Mouse (Mus musculus) bone marrow, adult 2 months (tissue): ENCODE data around the gene Primpol. TPM values are rescaled to one million over a fixed set of nuclear protein-coding genes. Genes with fewer than 3 reads are reported as not detected.

Source experiments
- H3K27ac ChIP-seq: fragments of 200-500 bp; 2 replicates; pipeline ENCODE4 v1.5.1; 2012; ENCODE audit warnings: low read depth, mild to moderate bottlenecking, control low read depth, inconsistent platforms, low read length; ENCODE audit not compliant: control insufficient read depth, poor library complexity, insufficient read depth
- H3K4me1 ChIP-seq: fragments of 200-500 bp; 2 replicates; pipeline ENCODE4 v1.6.1; 2011; ENCODE audit warnings: low read length; ENCODE audit not compliant: control insufficient read depth, insufficient read depth
- H3K4me3 ChIP-seq: fragments of 200-500 bp; replicated peaks from 2 replicates; pipeline ENCODE3; 2011; ENCODE audit warnings: mild to moderate bottlenecking, low read depth, low read length, control low read depth; ENCODE audit not compliant: control insufficient read depth
- CTCF ChIP-seq: fragments of 200-500 bp; IDR thresholded peaks from 2 replicates; pipeline ENCODE4 v1.5.1; 2011; ENCODE audit warnings: low read length, control low read depth; ENCODE audit not compliant: control insufficient read depth, insufficient read depth
- POLR2A ChIP-seq: fragments of 200-500 bp; IDR thresholded peaks from 2 replicates; pipeline ENCODE4 v1.6.1; 2011; ENCODE audit warnings: low read depth, mild to moderate bottlenecking, control low read depth, low read length, borderline replicate concordance; ENCODE audit not compliant: control insufficient read depth
- WGBS: fragments of 180-500 bp; shearing (Covaris S2); methylation state at CpG from one replicate; pipeline ENCODE4 v1.1.7; 2018; 5-methylcytosine and 5-hydroxymethylcytosine counted together
- polyA plus RNA-seq: library from polyadenylated mRNA; stranded (reverse); fragments of >200 nt; gene quantifications from 2 replicates; pipeline ENCODE4 v1.2.4, GENCODE M21; 2011; ENCODE audit warnings: low replicate concordance; ENCODE audit not compliant: missing spikeins, insufficient read depth, insufficient read length

Primpol gene
- polyA plus RNA-seq, 1 experiment, result 10.7 TPM

DNA sequence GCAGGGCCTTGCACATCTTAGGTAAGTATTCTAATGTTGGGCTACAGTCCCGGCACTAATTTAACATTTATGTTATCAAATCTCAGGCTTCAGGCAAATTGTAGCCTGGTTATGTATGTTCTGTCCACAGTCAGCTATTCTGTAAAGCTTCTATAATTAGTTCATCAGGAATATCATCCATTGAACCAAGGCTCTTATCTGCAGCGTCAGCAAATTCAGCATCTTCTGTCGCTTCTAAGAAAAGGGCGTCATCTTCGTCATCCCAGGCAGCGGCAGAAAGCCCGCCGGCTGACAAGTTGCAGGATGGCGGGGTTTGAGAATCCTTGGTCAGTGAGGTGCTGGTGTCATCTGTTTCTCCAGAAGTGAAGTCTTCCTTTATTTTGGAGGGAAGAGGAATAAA lies 38.2 kb downstream of the Primpol start:
- TF ChIP-seq POLR2A, result no peak
- TF ChIP-seq CTCF, result no peak
- 93% methylated on average over 9 of the region's 9 CpGs for WGBS
- Histone ChIP-seq H3K27ac (no peak overlapping the region), H3K4me3 (no peak overlapping the region), H3K4me1 (peaks cover 4% of the 10 kb centered on the region)

DNA sequence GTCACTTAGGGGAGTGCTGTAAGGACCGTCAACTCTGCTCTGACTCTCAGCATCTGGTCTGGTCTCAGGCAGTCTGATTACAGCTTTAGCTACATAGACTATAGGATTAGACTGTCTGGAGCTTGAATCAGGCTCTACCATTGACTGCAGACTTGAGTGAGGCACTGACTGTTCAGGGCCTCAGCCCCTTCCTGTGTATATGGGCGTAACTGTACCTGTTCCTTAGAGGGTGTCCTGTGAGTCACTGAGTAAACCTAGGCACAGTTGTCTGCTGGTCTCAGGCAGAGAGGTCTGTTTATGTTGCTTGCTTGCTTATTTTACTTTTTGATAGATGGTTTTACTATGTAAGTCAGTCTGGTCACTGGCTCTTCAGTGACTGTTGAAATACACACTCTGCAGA lies 43.0 kb downstream of the Primpol start:
- Histone ChIP-seq H3K27ac (no peak overlapping the region), H3K4me1 (peaks cover 4% of the 10 kb centered on the region), H3K4me3 (no peak overlapping the region)
- no peak for TF ChIP-seq POLR2A
- no peak for TF ChIP-seq CTCF
- 88% methylated on average over 2 of the region's 2 CpGs for WGBS

DNA sequence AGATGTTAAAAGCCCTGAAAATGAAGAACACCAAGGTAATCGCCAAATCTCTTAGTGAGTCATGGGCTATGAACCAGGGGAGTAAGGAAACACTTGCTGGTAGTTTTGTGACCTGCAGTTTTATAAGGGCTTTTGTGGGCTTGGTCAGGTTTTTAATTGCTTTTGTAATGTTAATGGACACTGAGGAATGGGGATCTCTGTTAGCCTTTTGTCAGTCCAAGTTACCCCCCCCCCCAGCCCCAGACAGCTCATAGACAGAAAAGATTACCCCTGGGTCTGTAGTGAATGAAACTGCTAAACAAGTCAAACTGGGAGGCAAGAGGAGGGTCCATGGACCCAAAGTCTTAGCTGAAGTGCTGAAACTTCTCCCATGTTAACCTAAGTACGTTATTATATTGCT lies 43.6 kb downstream of the Primpol start:
- TF ChIP-seq CTCF (no peak), POLR2A (no peak)
- Histone ChIP-seq H3K27ac (no peak overlapping the region), H3K4me3 (no peak overlapping the region), H3K4me1 (peaks cover 4% of the 10 kb centered on the region)
- 90% methylated on average over 2 of the region's 2 CpGs for WGBS

DNA sequence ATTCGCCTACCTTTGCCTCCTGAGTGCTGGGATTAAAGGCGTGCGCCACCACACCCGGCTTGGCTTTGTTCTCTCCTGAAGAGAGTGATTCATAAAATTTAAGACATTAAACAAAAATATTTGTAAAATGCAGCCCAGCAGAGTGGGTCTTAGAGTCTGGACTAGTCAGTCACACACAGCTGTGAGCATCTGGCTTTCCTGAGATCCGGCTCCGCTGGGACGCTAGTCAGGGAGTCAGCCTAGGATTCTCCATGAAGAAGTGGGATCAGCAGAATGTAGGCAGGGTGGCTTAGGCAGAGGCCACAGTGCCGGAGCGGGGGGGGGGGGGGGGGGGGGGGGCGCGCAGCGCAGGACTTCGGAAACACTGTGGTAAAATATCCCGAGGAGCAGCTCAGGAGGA lies 46.3 kb downstream of the Primpol start:
- Histone ChIP-seq H3K4me3 (no peak overlapping the region), H3K27ac (no peak overlapping the region), H3K4me1 (peaks cover under 1% of the 10 kb centered on the region)
- 94% methylated on average over 10 of the region's 14 CpGs for WGBS
- no peak for TF ChIP-seq POLR2A
- no peak for TF ChIP-seq CTCF

DNA sequence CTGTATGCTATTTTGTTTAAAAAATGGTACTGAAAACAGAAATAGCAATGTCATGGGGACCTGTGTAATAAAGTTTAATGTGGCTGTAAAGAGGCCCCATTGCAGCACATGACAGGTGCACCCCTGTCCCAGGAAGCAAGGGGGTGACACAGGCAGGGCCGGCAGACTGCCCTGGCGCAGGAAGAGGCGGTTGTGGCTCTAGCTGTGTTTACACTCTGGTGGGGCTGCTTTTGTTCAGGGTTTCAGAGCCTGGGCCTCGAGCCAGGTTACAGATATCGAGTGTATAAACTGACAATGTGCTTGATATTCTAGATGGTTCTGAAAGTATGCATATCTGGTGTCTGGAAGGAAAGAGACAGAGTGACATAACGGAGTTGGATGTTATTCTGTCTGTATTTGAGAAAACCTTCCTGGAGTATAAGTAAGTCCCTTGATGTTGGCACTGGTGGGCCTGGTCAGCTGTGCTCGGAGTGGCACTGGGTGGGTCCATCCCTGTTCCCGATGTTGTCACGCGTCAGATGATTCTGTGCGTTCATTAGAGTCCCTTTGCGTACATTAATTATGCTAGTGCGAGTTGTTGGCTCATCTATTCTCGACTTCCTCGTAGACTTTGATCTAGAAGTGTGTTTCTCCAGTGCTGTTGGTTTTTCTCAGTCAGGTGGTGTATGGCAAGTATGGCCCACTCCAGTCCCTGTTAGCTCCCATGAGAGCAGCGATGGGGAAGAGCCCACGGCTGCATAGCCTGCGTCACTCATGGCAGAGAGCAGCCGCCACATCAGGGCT lies 47.2 kb downstream of the Primpol start:
- no peak overlapping the region for H3K27ac ChIP-seq
- 75% methylated on average over 19 of the region's 19 CpGs for WGBS
- no peaks in the 10 kb centered on the region for H3K4me1 ChIP-seq
- H3K4me3 ChIP-seq, result no peak overlapping the region
- no peak for TF ChIP-seq CTCF
- TF ChIP-seq POLR2A, result no peak

DNA sequence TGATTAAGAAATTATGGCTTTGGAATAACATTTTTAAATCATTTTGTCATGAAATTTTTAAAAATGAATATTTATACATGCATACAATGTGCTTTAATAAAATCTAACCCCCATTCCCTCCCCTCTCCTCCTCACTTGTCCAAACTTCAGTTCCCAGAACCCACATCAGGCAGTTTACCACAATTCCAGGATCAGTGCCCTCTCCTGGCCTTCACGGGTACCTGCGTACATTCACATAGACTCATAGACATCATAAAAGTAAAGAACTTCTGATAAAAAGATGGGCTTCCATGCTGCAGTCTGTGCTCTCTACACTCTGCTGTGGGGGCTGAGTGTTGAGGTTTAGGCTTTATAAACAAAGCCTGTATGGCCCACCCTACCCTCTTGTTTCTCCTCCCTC lies 48.1 kb downstream of the Primpol start:
- H3K4me1 ChIP-seq, result no peaks in the 10 kb centered on the region
- WGBS, result 80% methylated on average over 2 of the region's 2 CpGs
- H3K27ac ChIP-seq, result no peak overlapping the region
- no peak overlapping the region for H3K4me3 ChIP-seq
- TF ChIP-seq POLR2A (no peak), CTCF (peak; percentile 32; the same call in 1 of the 2 replicates)

DNA sequence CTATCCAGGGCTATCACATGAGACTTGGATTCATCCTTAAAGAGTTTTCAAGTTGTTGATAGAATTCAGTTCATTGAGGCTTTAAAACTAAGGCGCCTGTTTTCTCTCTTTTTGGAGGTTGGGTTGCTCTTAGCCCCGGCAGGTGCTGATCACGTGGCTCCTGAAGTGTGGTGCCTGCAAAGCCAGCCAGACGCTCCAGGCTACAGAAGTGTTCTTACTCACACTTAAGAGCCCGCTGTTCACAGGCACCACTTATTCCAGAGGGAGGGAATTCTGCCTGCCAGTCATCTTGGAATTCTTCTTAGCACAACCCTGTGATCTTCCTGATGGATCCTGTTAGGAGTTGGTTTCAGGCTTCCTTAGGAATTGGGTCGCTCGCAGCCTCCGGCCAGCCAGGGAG lies 49.1 kb downstream of the Primpol start:
- WGBS, result 92% methylated on average over 8 of the region's 8 CpGs
- Histone ChIP-seq H3K4me3 (no peak overlapping the region), H3K4me1 (no peaks in the 10 kb centered on the region), H3K27ac (no peak overlapping the region)
- no peak for TF ChIP-seq CTCF
- TF ChIP-seq POLR2A, result no peak

DNA sequence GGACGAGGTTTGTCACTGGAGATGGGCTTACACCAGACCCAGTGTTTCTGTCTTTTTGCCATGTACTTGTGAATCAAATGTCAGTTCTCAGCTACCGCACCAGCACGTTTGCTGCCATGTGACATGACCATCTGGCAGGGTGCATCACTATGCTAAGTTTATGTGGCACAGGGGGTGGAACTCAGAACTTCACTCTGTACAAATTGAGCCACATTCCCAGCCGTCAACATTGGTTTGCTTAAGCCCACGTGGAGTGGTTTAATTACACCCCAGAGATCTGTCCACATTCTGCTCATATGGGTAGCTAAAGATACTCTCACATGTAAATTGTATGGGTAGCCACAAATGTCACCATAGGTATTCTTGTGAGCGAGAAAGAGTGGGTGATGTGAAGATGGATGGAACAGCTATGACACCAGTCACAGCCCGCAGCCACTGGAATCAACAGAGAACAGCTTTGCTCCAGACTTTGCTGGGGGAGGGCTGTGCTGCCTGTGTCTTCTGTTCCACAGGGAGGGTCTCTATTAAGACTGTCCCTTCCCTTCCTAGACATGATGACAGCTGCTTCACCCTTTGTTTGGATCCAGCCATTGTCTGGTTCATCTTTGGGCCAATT lies 50.0 kb downstream of the Primpol start:
- WGBS, result 86% methylated on average over 7 of the region's 7 CpGs
- TF ChIP-seq POLR2A (no peak), CTCF (no peak)
- Histone ChIP-seq H3K4me1 (no peaks in the 10 kb centered on the region), H3K4me3 (no peak overlapping the region), H3K27ac (no peak overlapping the region)

DNA sequence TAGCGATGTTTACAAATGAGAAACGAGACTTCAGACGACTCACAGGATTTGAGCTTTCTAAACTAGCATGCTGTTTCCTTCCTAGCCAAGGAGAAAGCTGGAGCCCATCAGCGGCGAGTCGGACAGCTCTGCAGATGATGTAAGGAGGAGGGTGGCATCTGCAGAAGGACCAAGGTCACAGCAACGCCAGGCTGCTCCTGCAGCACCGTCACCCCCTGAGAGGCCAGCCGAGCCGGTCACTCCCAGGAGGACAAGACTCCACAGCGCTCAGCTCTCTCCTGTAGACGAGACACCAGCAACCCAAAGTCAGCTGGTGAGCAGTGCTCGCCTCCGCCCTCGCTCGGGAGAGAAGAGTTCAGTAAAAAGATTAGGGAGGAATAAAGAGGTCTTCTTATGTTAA lies 54.7 kb downstream of the Primpol start:
- Histone ChIP-seq H3K4me1 (no peaks in the 10 kb centered on the region), H3K27ac (no peak overlapping the region), H3K4me3 (no peak overlapping the region)
- WGBS, result 94% methylated on average over 16 of the region's 16 CpGs
- TF ChIP-seq POLR2A, result no peak
- TF ChIP-seq CTCF, result no peak
